Mouse (Mus musculus) activated CD4-positive, CD25-positive, alpha-beta regulatory T cell, adult 4 months (primary cell): Measurements from ENCODE around the gene Metrn. TPM values are rescaled to one million over a fixed set of nuclear protein-coding genes. Genes with fewer than 3 reads are reported as not detected.

ENCODE experiments used
- ATAC-seq: one replicate; pipeline ENCODE4 v1.8.0; 2017
- polyA plus RNA-seq, 2 experiments: library from polyadenylated mRNA; unstranded; fragments of 100-300 nt; shearing (Covaris generic); gene quantifications; one replicate each; pipeline ENCODE4 v1.2.1; 2017

Gene Metrn
- polyA plus RNA-seq, 2 experiments from 2014 or later: 2.2 to 4.6 TPM

GRCm38 (mm10) chr17:25762591-25762990 is 34.3 kb downstream of the Metrn start:
- ATAC-seq: no peak

DNA sequence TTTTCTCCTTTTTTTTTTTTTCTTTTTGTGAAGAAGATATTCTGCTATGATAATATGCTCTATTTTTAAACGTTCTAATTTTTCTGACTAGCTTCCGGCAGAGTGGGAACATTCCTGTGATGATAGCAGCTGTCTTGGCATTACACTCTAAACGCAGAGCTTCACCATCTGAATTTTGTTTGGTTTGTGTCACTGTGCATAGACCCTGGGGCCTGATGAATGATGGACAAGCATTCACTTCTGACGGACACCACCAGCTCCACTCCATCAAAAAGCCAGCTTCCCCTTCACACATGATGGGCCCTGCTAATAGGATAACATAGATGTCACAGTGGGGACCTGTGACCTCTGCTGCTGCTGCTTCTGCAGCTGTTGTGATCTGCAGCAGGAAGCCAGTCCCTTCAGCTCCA is 35.4 kb downstream of the Metrn start:
- ATAC-seq: no peak

DNA sequence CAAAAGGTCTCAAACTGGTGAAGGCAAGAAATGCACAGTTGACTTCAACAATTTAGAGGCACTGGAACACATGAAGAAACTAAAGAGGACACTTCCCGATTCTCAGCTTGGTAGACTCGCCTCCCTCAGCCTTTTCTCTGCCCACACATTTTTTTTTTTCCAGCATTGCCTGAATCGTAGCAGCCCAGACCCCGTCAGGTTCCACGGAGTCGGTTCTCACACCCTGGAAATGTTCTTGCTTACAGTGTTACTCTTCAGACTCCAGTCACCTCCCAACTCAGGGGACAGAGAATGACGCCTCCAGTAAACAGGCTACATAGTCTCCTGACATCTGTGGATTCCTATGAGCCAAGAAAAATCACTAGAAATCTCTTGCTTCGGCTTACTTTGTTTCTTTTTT is 36.8 kb downstream of the Metrn start:
- no peak for ATAC-seq

DNA sequence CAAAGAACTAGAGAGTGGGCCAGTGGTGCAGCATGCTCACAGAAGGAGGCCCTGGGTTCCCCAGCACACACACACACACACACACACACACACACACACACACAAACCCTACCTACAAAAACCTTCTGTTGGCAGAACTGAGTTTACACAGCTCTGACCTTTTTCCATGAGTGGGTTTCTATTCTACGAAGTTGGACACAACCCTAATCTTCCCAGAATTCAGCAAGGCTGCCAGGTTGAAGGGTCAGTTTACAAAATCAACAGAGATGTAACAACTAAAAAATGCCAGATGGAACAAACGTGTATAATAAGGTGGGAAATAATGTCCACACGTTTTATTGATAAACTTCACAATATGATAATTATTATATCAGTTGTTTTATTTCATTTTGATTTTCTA is 39.2 kb downstream of the Metrn start:
- no peak for ATAC-seq

DNA sequence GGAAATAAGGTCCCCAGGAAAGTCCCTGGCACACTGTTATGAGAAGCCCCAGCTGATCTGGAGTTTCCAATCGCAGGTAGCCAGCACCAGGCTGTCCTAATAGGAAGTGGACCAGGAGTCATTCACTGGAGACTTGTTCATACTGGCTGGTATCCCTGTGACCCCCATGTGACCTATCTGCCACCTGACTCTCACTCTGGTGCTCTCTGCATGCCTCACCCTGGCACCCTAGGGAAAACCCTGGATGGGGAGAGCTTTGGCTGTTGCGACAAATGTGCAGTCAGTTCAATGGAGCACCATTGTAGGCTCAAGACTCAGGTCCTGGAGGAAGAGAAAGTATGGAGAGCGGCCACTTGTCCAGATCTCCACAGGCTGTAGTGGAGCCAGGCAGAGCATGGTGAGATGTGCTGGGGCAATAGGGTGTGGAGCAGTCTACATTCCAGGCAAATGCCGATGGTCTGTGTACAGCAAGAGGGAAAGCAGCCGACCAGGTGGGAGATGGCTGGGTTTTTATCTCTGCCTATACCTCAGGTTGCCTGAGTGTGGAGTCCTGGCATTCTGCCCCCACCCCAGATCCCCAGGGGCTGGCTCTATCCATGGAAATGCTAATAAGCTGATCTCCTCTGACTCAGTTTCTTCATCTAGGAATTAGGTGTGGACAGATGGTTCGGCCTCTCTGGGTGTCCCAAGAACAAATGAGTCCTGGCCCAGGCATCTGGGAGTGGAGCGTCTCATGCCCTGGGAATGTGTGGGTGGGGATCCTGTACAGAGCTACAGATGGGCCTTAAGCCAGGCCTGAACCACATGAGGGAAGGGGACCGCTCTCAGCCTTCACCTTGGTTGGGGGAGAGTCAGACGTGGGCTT is 40.3 kb downstream of the Metrn start:
- no peak for ATAC-seq

- ATAC-seq: no peak
These were observed 41.1 kb downstream of the Metrn start for GRCm38 (mm10) chr17:25755627-25756377.

- ATAC-seq: no peak
These were observed 41.9 kb downstream of the Metrn start for GRCm38 (mm10) chr17:25755086-25755485.

GRCm38 (mm10) chr17:25754241-25754640 is 42.7 kb downstream of the Metrn start, which contains the start of gene Msln:
TSS of gene Msln (minus strand) at chr17:25754378.
- ATAC-seq: no peak

DNA sequence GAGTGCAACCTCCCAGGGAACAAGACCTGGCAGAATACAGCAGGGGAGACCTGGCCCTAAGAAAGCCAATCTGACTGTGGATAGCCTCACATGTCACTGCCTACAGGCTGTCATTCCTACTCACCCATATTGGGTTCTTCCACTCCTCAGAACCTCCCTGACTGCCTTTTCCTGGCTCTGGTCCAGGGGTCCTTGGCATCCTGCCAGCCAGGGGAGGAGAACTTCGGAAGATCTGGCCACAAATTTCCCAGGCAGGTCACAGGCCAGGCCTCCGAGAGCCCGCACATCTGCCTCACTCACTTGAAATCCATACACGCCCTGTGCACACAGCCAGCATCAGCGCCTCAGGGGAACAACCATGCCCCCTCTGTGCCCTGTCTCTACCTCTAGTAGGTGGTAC is 45.5 kb downstream of the Metrn start:
- ATAC-seq: no peak

DNA sequence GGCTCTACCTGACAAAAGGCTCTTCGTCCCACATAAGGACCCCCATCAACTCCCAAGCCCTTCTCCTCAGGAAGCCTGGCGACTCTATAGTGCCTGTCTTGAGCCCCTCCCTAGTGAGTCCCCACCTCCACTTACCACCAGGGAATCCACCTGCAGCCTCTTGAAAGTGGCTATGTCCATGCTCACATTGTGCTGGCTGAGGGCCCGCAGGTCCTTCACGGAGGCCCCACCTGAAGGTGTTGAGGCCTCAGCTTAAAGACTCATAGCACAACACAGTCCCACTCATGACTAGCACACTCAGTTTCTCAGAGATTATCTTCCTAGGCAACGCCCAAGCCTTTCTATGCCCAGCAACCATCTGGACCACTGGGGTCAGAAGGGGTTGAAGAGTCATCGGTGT is 47.6 kb downstream of the Metrn start:
- ATAC-seq: no peak

- no peak for ATAC-seq
These were observed 48.7 kb downstream of the Metrn start for GRCm38 (mm10) chr17:25748238-25748637.

- ATAC-seq: no peak
These were observed 52.6 kb downstream of the Metrn start for GRCm38 (mm10) chr17:25744311-25744710.

DNA sequence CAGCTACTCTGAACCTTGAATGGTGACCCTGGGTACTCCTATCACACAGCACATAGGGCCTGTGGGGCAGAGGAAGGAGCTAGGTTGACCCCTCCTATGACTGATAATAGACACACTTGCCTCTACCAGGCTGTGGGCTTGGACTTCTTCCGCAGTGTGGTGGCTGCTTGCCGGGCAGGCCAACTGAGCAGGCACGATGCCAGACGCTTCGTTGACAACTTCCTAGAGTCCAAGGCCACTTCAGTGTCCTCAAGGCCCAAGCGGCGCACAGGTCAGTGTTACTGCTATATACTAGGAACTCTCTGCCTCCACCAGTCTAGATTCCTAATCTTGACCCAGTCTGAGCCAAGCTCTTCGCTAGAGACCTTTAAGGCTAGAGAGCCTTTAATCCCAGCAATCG is 53.1 kb downstream of the Metrn start:
- no peak for ATAC-seq

Other genes with a start within 250 kb of the Metrn start
- gene Sox8, start 226.4 kb downstream of the Metrn start, polyA plus RNA-seq: under 1 TPM in 1 of 2 experiments, not detected in 1; 0.25 TPM
- gene Lmf1, start 218.1 kb downstream of the Metrn start, polyA plus RNA-seq: 10 to 100 TPM; 12.1 to 16.7 TPM
- not detected for gene Gng13, start 80.0 kb downstream of the Metrn start, polyA plus RNA-seq
- gene Chtf18, start 69.7 kb downstream of the Metrn start, polyA plus RNA-seq: 1 to 10 TPM; 4.0 to 6.7 TPM
- 10 to 100 TPM in 1 of 2 experiments, 1 to 10 TPM in 1; 9.3 to 10.3 TPM for gene Rpusd1, start 69.5 kb downstream of the Metrn start, polyA plus RNA-seq
- gene Mslnl, start 61.1 kb downstream of the Metrn start, polyA plus RNA-seq: under 1 TPM in 1 of 2 experiments, not detected in 1; 0.18 TPM
- not detected for gene Msln, start 42.8 kb downstream of the Metrn start, polyA plus RNA-seq
- 10 to 100 TPM; 15.6 to 20.9 TPM for gene Narfl, start 23.4 kb downstream of the Metrn start, polyA plus RNA-seq
- gene Haghl, start 11.5 kb downstream of the Metrn start, polyA plus RNA-seq: 10 to 100 TPM; 27.2 to 30.3 TPM
- gene Ccdc78, start 10.6 kb downstream of the Metrn start, polyA plus RNA-seq: under 1 TPM in 1 of 2 experiments, not detected in 1; 0.62 TPM
- gene Fam173a, start 4.2 kb downstream of the Metrn start, polyA plus RNA-seq: 100 to 1,000 TPM; 196 to 238 TPM
- not detected for gene AC134908.4, start 1.5 kb downstream of the Metrn start, polyA plus RNA-seq
- under 1 TPM in 1 of 2 experiments, not detected in 1; 0.16 TPM for gene Fbxl16, start 11.9 kb upstream of the Metrn start, polyA plus RNA-seq
- 10 to 100 TPM; 11.9 to 17.9 TPM for gene Wdr24, start 26.5 kb upstream of the Metrn start, polyA plus RNA-seq
- 10 to 100 TPM; 11.4 to 21.9 TPM for gene Jmjd8, start 31.7 kb upstream of the Metrn start, polyA plus RNA-seq
- 10 to 100 TPM; 68.3 to 85.7 TPM for gene Stub1, start 36.3 kb upstream of the Metrn start, polyA plus RNA-seq
- 1 to 10 TPM in 1 of 2 experiments, not detected in 1; 1.1 TPM for gene Rhbdl1, start 40.2 kb upstream of the Metrn start, polyA plus RNA-seq
- gene Gm20683, start 44.6 kb upstream of the Metrn start, polyA plus RNA-seq: 1 to 10 TPM in 1 of 2 experiments, not detected in 1; 1.1 TPM
- gene Rhot2, start 47.7 kb upstream of the Metrn start, polyA plus RNA-seq: 10 to 100 TPM; 18.4 to 29.8 TPM
- 1 to 10 TPM; 3.8 to 8.3 TPM for gene Wdr90, start 64.4 kb upstream of the Metrn start, polyA plus RNA-seq
- 1 to 10 TPM; 2.2 to 6.9 TPM for gene Mcrip2, start 71.6 kb upstream of the Metrn start, polyA plus RNA-seq
- 100 to 1,000 TPM in 1 of 2 experiments, 10 to 100 TPM in 1; 88.3 to 119 TPM for gene Mettl26, start 77.9 kb upstream of the Metrn start, polyA plus RNA-seq
- under 1 TPM; 0.48 to 0.82 TPM for gene Wfikkn1, start 83.7 kb upstream of the Metrn start, polyA plus RNA-seq
- gene Rab40c, start 122.6 kb upstream of the Metrn start, polyA plus RNA-seq: 1 to 10 TPM; 5.1 to 5.6 TPM
- 10 to 100 TPM; 19.0 to 26.6 TPM for gene Pigq, start 147.8 kb upstream of the Metrn start, polyA plus RNA-seq
- gene Nhlrc4, start 147.8 kb upstream of the Metrn start, polyA plus RNA-seq: not detected
- not detected for gene A930017K11Rik, start 155.4 kb upstream of the Metrn start, polyA plus RNA-seq
- 1 to 10 TPM; 5.2 to 7.1 TPM for gene Capn15, start 188.7 kb upstream of the Metrn start, polyA plus RNA-seq